Mouse (Mus musculus) limb, embryonic 13.5 days (tissue): ENCODE measurements at regions not wholly inside any gene's neighbourhood (a gene's known extent, or its start where the extent isn't known, plus 50 kb on each side); places are given as distances from the start of the nearest gene placed in this dataset.

Experiments
- ATAC-seq: fragments of 200-750 bp; cut with Nextera tagmentation; 2 replicates; pipeline ENCODE4 v1.8.0; 2017; ENCODE audit warnings: low read depth, moderate number of reproducible peaks, moderate TSS enrichment; ENCODE audit not compliant: low FRiP score
- H3K27ac ChIP-seq: fragments of 300-500 bp; sonication (generic); 2 replicates; pipeline ENCODE4 v1.5.1; 2015; ENCODE audit warnings: inconsistent platforms, mild to moderate bottlenecking, moderate library complexity
- H3K27me3 ChIP-seq: fragments of 300-500 bp; sonication (generic); 2 replicates; pipeline ENCODE4 v1.6.1; 2015; ENCODE audit warnings: mild to moderate bottlenecking, inconsistent platforms
- H3K36me3 ChIP-seq: fragments of 300-500 bp; sonication (generic); 2 replicates; pipeline ENCODE4 v1.6.1; 2015; ENCODE audit warnings: inconsistent platforms, mild to moderate bottlenecking, moderate library complexity
- H3K4me1 ChIP-seq: fragments of 300-500 bp; sonication (generic); 2 replicates; pipeline ENCODE4 v1.6.1; 2015; ENCODE audit warnings: inconsistent platforms
- H3K4me2 ChIP-seq: fragments of 300-500 bp; sonication (generic); replicated peaks from 2 replicates; pipeline ENCODE4 v1.6.1; 2015; ENCODE audit warnings: inconsistent platforms, mild to moderate bottlenecking, moderate library complexity
- H3K4me3 ChIP-seq: fragments of 300-500 bp; sonication (generic); 2 replicates; pipeline ENCODE4 v1.5.1; 2015; ENCODE audit warnings: moderate library complexity, mild to moderate bottlenecking, inconsistent platforms
- H3K9ac ChIP-seq: fragments of 300-500 bp; sonication (generic); 2 replicates; pipeline ENCODE4 v1.6.1; 2015; ENCODE audit warnings: mild to moderate bottlenecking, inconsistent platforms
- H3K9me3 ChIP-seq: fragments of 300-500 bp; sonication (generic); 2 replicates; pipeline ENCODE4 v1.6.1; 2016; ENCODE audit warnings: inconsistent platforms
- WGBS: fragments of 180-500 bp; shearing (Covaris S2); methylation state at CpG from one replicate; pipeline ENCODE4 v1.1.7; 2015; 5-methylcytosine and 5-hydroxymethylcytosine counted together

GRCm38 (mm10) chr11:45643629-45644325 lies 208.1 kb upstream of the Clint1 start:
- Histone ChIP-seq H3K4me2 (no peak overlapping the region), H3K4me3 (no peak overlapping the region), H3K4me1 (no peaks in the 10 kb centered on the region; the same call in 1 of the 2 replicates), H3K9ac (no peak overlapping the region), H3K9me3 (peaks cover 3% of the 10 kb centered on the region; the same call in 1 of the 2 replicates), H3K27ac (no peak overlapping the region), H3K36me3 (no peaks in the 10 kb centered on the region), H3K27me3 (no peaks in the 10 kb centered on the region)
- WGBS: 39% methylated on average over 12 of the region's 12 CpGs
- ATAC-seq: no peak

GRCm38 (mm10) chr11:45645815-45646214 lies 206.0 kb upstream of the Clint1 start:
- Histone ChIP-seq H3K9ac (no peak overlapping the region), H3K27me3 (no peaks in the 10 kb centered on the region), H3K4me2 (no peak overlapping the region), H3K4me3 (no peak overlapping the region), H3K36me3 (no peaks in the 10 kb centered on the region), H3K4me1 (no peaks in the 10 kb centered on the region; the same call in 1 of the 2 replicates), H3K27ac (no peak overlapping the region), H3K9me3 (peaks cover 3% of the 10 kb centered on the region; the same call in 1 of the 2 replicates)
- ATAC-seq: no peak
- WGBS: 69% methylated on average over 3 of the region's 3 CpGs

DNA sequence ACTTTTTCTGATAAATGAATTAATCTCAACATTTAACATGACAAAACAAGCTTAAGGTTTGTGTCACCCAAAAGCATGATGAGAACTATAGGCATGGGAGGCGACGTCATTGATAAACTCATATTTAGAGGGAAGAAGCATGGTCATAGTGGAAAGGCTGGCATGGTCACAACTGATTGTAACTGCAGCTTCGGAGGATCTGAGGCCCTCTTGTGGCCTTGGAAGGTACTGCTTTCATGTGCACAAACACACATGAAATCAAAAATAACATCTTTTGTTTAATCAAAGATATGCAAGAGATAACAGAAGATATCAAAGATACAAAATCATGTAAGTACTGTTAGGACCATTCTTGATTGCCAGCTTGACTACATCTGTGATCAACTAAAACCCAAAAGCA lies 204.0 kb upstream of the Clint1 start:
- Histone ChIP-seq H3K9me3 (peaks cover 3% of the 10 kb centered on the region; the same call in 1 of the 2 replicates), H3K36me3 (no peaks in the 10 kb centered on the region), H3K27me3 (no peaks in the 10 kb centered on the region), H3K9ac (no peak overlapping the region), H3K4me2 (no peak overlapping the region), H3K4me3 (no peak overlapping the region), H3K27ac (no peak overlapping the region), H3K4me1 (no peaks in the 10 kb centered on the region; the same call in 1 of the 2 replicates)
- ATAC-seq: no peak
- whole genome bisulfite sequencing: 65% methylated on average over 3 of the region's 3 CpGs

GRCm38 (mm10) chr11:45656260-45656659 lies 195.6 kb upstream of the Clint1 start:
- Histone ChIP-seq H3K27ac (no peak overlapping the region), H3K27me3 (no peaks in the 10 kb centered on the region), H3K9me3 (no peaks in the 10 kb centered on the region; the same call in 1 of the 2 replicates), H3K4me3 (no peak overlapping the region), H3K9ac (no peak overlapping the region), H3K4me1 (no peaks in the 10 kb centered on the region), H3K36me3 (no peaks in the 10 kb centered on the region), H3K4me2 (no peak overlapping the region)
- 86% methylated on average over 4 of the region's 4 CpGs for WGBS
- no peak for ATAC-seq

DNA sequence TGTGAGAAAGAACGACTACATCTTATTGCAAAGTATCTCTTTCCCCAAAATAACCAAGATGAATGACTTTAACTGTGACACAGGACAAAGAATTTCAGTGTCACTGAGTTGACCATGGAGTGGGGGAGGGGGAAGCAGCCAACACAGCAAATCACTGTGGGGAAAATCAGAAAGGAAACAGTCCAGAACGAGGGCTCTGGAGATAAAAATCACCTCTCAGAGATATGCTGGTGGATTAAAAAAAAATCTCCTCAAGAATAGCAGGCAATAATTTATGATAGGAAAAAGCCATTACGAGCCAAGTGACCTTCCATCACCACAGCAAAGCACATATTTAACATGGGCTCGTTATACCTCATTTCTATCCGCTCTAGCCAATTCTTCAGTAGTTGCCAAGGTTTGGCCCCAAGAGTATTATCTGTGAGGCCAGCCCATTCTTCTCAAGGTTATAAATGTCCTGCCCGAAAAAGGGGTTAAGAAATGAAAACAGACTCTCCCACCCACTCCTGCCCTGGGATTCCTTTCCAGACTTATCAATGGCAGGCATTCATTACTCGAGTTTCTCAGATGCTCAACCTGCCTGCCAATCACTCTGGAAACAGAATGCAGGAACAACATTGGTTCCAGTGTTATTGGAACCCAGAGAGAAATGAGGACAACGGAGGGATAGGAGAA lies 181.6 kb upstream of the Clint1 start:
- no peak for ATAC-seq
- Histone ChIP-seq H3K9ac (no peak overlapping the region), H3K27ac (no peak overlapping the region), H3K4me1 (peaks cover 9% of the 10 kb centered on the region; the same call in 1 of the 2 replicates), H3K4me2 (no peak overlapping the region), H3K9me3 (no peaks in the 10 kb centered on the region), H3K4me3 (no peak overlapping the region), H3K27me3 (no peaks in the 10 kb centered on the region), H3K36me3 (no peaks in the 10 kb centered on the region)
- WGBS: 38% methylated on average over 8 of the region's 8 CpGs

GRCm38 (mm10) chr11:45678666-45679292 lies 173.1 kb upstream of the Clint1 start:
- Histone ChIP-seq H3K4me2 (peak overlapping the region; percentile 34), H3K9me3 (0 out of 2 replicates have a peak, but pooled peaks cover 3% of the 10 kb centered on the region), H3K9ac (no peak overlapping the region), H3K27ac (0 out of 2 replicates have a peak overlapping the region, but pooled peaks have one; percentile 8), H3K27me3 (no peaks in the 10 kb centered on the region), H3K4me3 (no peak overlapping the region), H3K4me1 (peaks cover 3% of the 10 kb centered on the region; the same call in 1 of the 2 replicates), H3K36me3 (no peaks in the 10 kb centered on the region)
- peak; percentile 28; the same call in 1 of the 2 replicates for ATAC-seq
- WGBS: 40% methylated on average over 11 of the region's 11 CpGs

- Histone ChIP-seq H3K4me3 (no peak overlapping the region), H3K27ac (peak overlapping the region; percentile 28; the same call in 1 of the 2 replicates), H3K27me3 (no peaks in the 10 kb centered on the region), H3K9me3 (0 out of 2 replicates have a peak, but pooled peaks cover 3% of the 10 kb centered on the region), H3K9ac (no peak overlapping the region), H3K4me1 (peaks cover 8% of the 10 kb centered on the region), H3K4me2 (no peak overlapping the region), H3K36me3 (no peaks in the 10 kb centered on the region)
- no peak for ATAC-seq
- WGBS: 77% methylated on average over 9 of the region's 9 CpGs
Measured at GRCm38 (mm10) chr11:45679293-45679673, 172.6 kb upstream of the Clint1 start.

GRCm38 (mm10) chr11:45685571-45685970 lies 166.3 kb upstream of the Clint1 start:
- Histone ChIP-seq H3K9ac (no peak overlapping the region), H3K4me1 (peaks cover 11% of the 10 kb centered on the region), H3K4me2 (no peak overlapping the region), H3K4me3 (no peak overlapping the region), H3K9me3 (no peaks in the 10 kb centered on the region), H3K27me3 (no peaks in the 10 kb centered on the region), H3K36me3 (no peaks in the 10 kb centered on the region), H3K27ac (no peak overlapping the region)
- no peak for ATAC-seq
- 83% methylated on average over 5 of the region's 5 CpGs for WGBS

DNA sequence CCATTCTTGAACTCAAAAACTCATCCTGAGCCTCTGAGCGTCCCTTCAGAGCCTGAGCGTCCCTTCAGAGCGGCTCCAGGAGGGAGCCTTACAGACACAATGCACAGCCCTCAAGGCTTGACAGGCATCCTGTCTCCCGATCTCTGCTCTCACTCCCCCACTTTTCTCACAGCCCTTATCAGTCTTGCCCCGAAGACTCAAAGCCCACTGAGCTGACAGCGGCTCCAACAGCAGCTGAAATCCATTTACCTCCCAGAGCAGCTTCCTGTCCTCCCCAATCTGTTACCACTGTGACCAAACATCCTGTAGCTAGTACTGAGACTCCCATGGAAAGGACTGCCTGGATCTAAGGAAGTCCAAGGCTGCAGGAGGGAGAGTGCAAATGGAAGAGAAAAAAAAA lies 158.6 kb upstream of the Clint1 start:
- H3K4me3 ChIP-seq: no peak overlapping the region
- no peak overlapping the region for H3K9ac ChIP-seq
- H3K27me3 ChIP-seq: no peaks in the 10 kb centered on the region
- H3K4me1 ChIP-seq: 0 out of 2 replicates have a peak, but pooled peaks cover 3% of the 10 kb centered on the region
- no peak overlapping the region for H3K4me2 ChIP-seq
- no peaks in the 10 kb centered on the region for H3K36me3 ChIP-seq
- H3K9me3 ChIP-seq: 0 out of 2 replicates have a peak, but pooled peaks cover 9% of the 10 kb centered on the region
- no peak overlapping the region for H3K27ac ChIP-seq
- 53% methylated on average over 6 of the region's 6 CpGs for WGBS
- no peak for ATAC-seq

DNA sequence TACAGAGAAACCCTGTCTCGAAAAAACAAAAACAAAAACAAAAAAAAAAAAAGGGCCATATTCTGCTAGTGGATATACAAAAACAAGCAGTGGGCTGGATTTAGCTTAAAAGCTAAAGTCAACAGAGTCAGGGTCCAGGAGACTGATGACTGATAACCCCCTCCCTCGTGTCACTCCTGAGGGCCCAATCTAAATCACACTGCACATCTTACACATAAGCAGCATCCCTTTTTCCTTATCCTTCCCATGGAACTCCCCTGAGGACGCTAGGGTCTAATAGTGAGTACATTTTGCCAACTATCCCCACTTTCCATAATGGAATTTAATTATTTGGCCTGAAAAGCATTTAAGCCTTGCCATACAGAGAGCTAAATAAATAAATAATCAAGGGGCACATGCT lies 150.3 kb upstream of the Clint1 start:
- Histone ChIP-seq H3K4me1 (0 out of 2 replicates have a peak, but pooled peaks cover 3% of the 10 kb centered on the region), H3K4me3 (no peak overlapping the region), H3K27ac (no peak overlapping the region), H3K4me2 (no peak overlapping the region), H3K36me3 (no peaks in the 10 kb centered on the region), H3K27me3 (no peaks in the 10 kb centered on the region), H3K9ac (no peak overlapping the region), H3K9me3 (no peaks in the 10 kb centered on the region)
- ATAC-seq: no peak
- 79% methylated on average over 3 of the region's 3 CpGs for WGBS

DNA sequence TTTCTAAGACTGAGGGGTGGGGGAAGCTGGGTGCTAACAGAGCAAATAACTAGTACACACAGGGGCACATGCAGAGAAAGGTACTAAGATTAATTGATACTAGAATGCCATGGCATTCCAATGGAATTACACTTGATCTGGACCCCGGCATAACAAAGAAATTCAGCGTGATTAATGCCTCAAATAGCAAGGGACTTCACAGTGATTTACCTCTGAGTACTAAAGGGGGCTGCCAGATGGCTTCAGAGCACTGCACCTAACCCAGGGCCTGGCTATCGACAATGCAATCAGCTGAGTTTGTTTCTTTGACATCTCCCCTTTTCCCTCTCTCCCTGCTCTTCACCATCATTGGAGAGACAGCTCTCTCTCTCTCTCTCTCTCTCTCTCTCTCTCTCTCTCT lies 148.9 kb upstream of the Clint1 start:
- no peaks in the 10 kb centered on the region for H3K9me3 ChIP-seq
- H3K4me1 ChIP-seq: no peaks in the 10 kb centered on the region

DNA sequence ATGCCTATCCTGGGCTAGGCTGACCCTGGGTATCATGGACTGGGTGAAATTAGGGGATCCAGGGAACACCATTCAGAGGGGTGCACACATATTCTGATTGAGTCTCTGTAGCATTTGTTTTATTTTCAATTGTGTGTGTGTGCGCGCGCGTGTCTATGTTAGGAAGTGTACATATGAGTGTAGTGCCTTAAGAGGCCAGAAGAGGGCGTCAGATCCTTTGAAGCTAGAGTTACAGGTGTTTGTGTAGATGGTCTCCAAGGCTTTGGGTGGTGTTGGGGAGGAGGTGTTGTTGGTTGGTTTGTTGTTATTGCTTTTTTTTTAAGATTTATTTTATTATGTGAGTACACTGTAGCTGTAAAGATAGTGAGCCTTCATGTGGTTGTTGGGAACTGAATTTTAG lies 147.4 kb upstream of the Clint1 start:
- Histone ChIP-seq H3K27me3 (no peaks in the 10 kb centered on the region), H3K4me1 (no peaks in the 10 kb centered on the region), H3K4me3 (no peak overlapping the region), H3K36me3 (no peaks in the 10 kb centered on the region), H3K9me3 (no peaks in the 10 kb centered on the region), H3K27ac (no peak overlapping the region), H3K4me2 (no peak overlapping the region), H3K9ac (no peak overlapping the region)
- ATAC-seq: no peak
- 71% methylated on average over 5 of the region's 5 CpGs for WGBS

More for the DNA sequence above, 148.9 kb upstream of the Clint1 start:
- no peak for ATAC-seq
- Histone ChIP-seq H3K36me3 (no peaks in the 10 kb centered on the region), H3K4me3 (no peak overlapping the region), H3K9ac (no peak overlapping the region), H3K27me3 (no peaks in the 10 kb centered on the region), H3K27ac (no peak overlapping the region), H3K4me2 (no peak overlapping the region)
- 41% methylated on average over 3 of the region's 3 CpGs for WGBS
